Mouse (Mus musculus) left cerebral cortex, postnatal 10 days (tissue): ENCODE results near the gene Yipf2. TPM values are rescaled to one million over a fixed set of nuclear protein-coding genes. Genes with fewer than 3 reads are reported as not detected.

Source experiments
- DNase-seq, 2 experiments: peaks; one replicate each; pipeline ENCODE4 v3.0.0; 2021 to 2022; ENCODE audit warnings: low spot score in 2 of 2, mixed read lengths in 1 of 2; ENCODE audit errors: extremely low spot score in 1 of 2
- intact Hi-C: fragments of 180-260 bp; cut with DNase I; formaldehyde crosslinking; loops from one replicate; pipeline ENCODE4 v1.15.1; 2025
- microRNA-seq: library from miRNA; unstranded; fragments of <30 nt; microRNA quantifications from one replicate; pipeline ENCODE4 v1.2.0, GENCODE M21; 2022
- total RNA-seq, 2 experiments: library from RNA; stranded (reverse); gene quantifications; 2 replicates each; pipeline ENCODE4 v1.2.3; 2021

Yipf2 gene
- total RNA-seq, 2 experiments from 2014 or later = 12.7 to 13.9 TPM

- no peak for DNase-seq
- intact Hi-C loops = no loop called here
These were observed 52.5 kb downstream of the Yipf2 start for GRCm38 (mm10) chr9:21539981-21540753.

Small RNA genes lying within 50 kb of the gene (microRNA-seq; reads per million reads assigned to microRNA genes)
- not detected for gene Mir1946b

Other genes with a start within 250 kb of the Yipf2 start
- gene Ilf3, start 225.0 kb downstream of the Yipf2 start, total RNA-seq = 10 to 100 TPM; 88.4 to 89.2 TPM
- 10 to 100 TPM; 33.2 to 35.1 TPM for gene Qtrt1, start 181.0 kb downstream of the Yipf2 start, total RNA-seq
- gene Dnm2, start 167.9 kb downstream of the Yipf2 start, total RNA-seq = 10 to 100 TPM; 60.1 to 66.9 TPM
- gene Tmed1, start 82.6 kb downstream of the Yipf2 start, total RNA-seq = 10 to 100 TPM; 18.3 to 19.8 TPM
- gene AB124611, start 66.7 kb downstream of the Yipf2 start, total RNA-seq = under 1 TPM in 1 of 2 experiments, not detected in 1; 0.58 TPM
- 10 to 100 TPM; 71.7 to 74.1 TPM for gene Carm1, start 45.9 kb downstream of the Yipf2 start, total RNA-seq
- 10 to 100 TPM; 47.6 to 50.7 TPM for gene Timm29, start 106 bp downstream of the Yipf2 start, total RNA-seq
- 100 to 1,000 TPM; 129 to 137 TPM for gene Smarca4, start 23.3 kb upstream of the Yipf2 start, total RNA-seq
- 10 to 100 TPM; 17.2 to 19.2 TPM for gene Ldlr, start 130.7 kb upstream of the Yipf2 start, total RNA-seq
- 1 to 10 TPM; 2.9 to 3.5 TPM for gene Spc24, start 167.5 kb upstream of the Yipf2 start, total RNA-seq
- 1 to 10 TPM; 6.7 to 7.7 TPM for gene Kank2, start 205.9 kb upstream of the Yipf2 start, total RNA-seq
- not detected for gene Angptl8, start 242.7 kb upstream of the Yipf2 start, total RNA-seq